Mouse (Mus musculus) 3T3-L1 (cell line): ENCODE measurements at regions not wholly inside any gene's neighbourhood (a gene's known extent, or its start where the extent isn't known, plus 50 kb on each side); places are given as distances from the start of the nearest gene placed in this dataset.

Source experiments
- DNase-seq: peaks from one replicate; pipeline ENCODE4 v3.0.0-alpha.2; 2015; ENCODE audit warnings: low read depth, low spot score

DNA sequence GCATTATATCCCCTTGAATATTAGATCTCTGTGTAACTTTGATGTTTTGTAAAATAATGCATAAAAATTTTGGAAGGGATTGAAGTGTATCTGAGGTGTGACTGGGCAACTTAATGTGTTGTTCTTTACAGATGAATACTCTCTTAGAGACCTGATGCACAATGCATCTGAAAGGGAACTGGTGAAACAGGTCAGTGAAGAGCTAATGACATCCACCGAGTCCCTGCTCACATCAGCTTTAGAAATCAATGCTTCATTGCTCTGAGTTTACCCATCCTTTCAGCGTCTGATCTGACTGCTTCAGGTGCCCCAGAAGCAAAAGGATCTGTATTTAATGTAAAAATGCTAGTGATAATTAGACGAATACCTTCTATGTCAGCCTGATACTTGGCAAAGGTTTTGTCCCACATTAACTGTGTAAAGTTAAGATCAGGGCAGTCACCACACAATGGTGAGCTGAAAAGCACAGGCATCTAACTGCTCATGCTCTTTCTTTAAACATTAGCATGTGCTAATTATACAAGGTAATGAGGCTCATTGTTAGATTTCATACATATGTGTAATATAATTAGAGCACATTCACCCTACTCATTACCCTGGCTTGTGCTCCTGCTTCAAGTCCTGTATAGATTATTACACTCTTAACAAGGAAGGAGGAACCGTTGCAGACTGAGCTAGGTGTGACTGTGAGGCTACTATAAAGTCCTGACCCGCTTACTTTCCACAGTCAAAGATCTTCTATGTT lies 204.6 kb upstream of the Tlr4 start:
- DNase-seq, result no peak

DNA sequence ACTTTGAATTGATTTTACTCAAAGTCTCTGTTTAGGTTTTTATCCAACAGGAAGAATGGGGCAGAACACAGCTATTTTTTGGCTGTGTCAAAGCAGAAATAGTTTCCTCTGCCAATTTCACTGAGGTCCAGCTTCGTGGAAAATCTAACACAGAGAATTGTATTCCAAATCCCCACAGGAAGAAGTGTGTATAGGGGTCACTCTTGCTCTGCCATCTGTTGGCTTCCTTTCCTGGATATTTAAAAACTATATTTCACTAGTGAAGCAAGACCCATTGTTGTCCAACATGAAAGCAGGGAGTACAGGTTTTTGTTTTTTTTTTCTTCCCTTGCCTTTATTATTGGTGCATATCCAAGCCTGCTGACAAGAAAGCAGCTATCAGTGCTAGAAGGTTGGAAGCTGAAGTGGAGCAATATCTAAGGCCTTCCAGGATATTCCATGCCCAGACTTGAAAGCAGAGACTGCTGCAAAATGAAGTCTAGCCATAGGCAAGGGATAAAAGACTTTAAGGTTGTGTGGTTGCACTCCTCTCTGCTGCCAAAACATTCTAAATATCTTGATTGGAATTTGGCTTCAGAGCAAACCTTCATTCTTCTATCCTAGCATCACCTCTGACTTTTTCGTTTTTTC lies 208.5 kb upstream of the Tlr4 start:
- no peak for DNase-seq

DNA sequence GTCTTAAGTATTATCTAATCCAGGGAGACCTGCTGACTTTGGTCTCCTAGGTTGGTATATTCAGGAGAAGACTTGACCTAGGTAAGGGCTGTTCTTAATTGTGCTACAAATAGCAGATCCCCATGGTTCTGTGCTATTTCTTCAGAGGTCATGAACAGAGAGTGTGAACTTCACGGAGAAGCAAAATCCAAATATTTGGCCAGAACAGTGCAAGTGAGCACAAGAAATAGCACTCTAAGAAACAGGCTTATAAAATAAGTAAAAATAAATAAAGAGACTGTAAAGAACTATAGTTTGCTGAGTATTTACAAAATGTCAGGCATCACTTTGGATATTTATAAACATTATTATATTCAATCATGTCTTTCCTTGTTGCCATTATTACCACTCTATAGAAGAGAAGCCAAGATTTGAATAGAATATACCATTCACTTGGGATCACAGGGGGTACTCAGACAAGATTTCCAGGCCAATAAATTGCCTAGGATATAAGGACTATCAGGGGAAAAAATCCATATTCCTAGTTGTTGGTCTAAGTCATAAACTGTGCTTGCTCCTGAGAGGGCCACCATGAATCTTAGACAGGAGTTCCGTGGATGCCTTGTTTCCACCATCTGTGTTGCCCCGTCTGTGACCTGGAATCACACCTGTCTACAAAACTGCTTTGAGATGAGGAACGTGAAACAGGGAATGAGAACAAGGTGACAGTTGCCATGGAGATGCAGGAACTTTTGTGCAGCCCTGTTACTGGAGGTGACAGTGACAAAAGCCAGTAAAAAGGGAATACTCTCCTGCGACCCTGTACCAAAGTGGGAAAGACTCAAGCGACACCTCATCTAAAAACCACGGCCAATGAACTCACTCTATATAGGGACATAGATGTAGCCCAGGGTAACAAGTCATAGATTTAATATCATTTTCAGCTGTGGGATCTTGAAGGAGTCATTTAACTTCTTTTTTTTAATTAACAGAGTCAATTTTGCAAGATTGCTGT lies 209.3 kb upstream of the Tlr4 start:
- no peak for DNase-seq

DNA sequence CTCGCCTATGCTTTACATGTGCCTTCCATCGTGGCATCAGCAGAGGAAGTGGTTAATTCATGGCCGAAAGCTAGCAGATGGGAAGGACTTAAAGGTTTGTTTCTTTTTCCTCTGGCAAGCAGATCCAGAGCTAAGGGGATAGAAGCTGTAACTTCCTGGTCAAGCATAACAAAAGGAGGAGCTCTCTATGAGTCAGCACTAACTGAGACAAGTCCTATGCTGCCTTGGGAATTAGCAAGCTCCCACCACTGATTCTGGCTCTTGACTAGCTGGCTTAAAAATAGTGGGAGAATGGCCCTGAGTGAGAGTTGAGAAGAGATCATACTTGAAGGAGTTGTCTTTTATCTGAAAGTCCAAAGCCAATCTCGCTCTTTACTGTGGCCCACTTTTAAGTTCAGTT lies 210.3 kb upstream of the Tlr4 start:
- no peak for DNase-seq

DNA sequence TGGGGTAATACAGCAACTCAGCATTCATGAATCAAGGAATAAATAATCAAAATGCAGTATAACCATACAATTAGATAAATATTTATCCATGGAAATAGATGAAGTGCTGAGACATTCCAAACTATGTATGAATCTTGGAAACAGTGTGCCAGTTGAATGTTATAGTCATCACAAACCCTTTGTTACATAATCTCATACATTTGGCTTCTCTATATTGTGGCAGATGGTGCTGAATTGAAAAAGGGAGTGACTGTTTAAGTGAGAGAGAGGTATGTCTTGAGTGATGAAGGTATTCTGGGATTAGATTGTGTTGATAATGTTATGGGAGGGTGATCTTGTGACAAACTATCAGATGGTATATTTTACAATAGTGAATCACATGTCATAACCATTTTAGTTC lies 200.4 kb upstream of the Astn2 start:
- DNase-seq, result no peak

DNA sequence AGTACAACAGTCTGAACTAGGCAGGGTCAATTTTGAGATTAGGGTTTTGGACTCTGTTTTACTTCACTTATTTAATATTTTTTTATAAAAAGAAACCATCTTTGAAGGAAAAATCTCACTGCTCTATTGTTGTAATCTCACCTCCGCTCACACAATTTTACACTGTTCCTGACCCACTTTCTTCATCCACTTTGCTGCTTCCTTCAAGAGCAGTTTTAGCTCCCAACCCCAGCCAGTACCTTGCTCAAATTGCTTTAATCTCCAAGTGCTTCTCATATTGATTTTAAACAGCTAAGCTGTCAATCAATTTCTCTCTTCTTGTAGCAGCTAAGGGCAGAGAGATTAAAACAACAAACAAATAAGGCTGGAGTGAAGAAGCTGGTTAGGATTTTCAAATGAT lies 194.3 kb upstream of the Astn2 start:
- no peak for DNase-seq

DNA sequence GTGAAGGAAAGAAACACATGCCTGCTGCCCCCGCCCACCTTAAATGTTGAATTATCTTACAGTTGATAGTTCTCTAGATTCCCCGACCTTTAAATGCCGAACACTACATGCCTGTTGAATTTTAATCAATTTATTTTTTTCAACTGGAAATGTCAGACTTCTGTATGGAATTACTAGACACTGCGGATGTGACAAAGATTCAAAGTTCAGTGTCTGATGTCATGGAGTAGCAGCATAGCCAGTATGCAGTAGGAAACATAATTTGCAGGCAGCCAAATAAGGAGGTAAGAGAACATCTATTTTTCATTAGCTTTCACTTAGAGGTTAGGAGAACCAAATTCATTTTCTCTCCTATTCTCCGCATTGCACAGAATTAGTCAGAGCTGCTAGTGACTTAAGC lies 182.2 kb upstream of the Astn2 start:
- DNase-seq, result no peak

DNA sequence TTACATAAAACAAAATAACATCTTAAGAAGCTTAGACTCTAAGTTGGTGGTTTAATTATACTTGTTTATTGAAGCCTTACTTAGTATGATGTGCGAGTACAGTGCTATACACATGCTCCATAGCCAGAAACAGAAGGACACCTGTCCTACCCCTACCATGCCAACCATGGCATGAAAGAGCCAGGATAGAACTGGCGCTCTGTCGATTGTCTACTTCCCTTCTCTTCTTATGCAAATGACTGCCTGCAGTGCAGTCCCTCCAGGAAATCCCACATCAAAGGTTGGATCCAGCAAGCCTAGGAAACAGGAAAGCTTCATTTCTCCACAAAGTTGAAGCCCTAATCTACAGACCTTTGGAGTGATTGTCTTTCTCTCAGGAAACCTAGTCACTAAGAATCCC lies 181.8 kb upstream of the Astn2 start:
- no peak for DNase-seq

DNA sequence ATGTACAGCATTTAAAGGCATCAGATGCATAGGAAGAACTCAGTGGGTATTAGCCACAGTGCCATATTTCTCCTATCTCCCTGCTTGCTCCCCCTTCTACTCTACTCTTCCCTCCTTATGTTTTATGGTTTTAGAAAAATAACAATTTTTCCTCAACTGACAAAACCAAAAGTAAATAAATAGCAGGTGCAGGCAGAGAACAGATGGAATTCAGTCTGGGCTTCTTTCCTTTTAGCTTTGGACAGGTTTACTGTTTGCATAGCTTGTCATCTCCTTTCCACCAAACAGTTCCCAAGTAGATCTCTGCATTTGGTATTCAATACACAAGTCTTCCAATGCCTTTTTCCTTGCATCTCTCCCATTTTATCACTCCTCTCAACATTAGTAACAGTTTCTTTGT lies 152.5 kb upstream of the Astn2 start:
- no peak for DNase-seq

DNA sequence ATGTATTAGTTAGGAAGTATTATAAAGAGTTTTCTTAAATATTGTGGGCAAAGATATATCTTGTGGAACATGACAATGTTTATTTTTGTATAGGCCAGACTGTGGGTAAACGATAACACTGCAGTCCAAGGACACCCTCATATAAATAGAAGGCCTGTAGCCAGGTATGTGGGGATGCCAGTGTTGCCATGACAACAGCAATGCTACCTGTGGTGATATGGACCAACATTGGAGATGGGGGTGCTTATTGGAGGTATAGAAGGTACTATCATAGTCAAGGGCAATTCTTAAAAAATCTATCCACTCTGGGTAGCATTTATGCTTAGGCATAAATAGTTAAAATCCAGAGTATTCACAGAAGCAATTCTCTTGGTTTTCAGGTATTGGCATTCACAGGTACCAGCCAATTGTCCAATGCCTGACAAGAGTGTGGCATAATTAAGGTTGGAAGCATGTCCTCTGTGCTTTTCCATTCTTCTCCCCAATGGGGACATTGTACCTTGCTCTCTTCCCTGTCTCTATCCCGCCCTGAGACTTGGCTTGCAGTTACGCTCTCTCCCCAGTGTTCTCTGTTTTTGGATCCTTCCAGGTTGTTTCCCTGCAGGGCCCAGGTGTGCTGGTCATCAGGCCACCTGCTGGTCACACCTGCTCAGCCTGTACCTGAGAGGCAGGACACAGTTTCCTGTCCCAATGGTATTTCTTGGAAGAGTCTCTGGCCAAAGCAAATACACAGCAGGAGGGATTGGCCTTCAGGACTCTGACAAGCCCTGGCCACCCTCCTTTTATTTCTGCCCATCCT lies 146.1 kb upstream of the Astn2 start:
- DNase-seq, result no peak

DNA sequence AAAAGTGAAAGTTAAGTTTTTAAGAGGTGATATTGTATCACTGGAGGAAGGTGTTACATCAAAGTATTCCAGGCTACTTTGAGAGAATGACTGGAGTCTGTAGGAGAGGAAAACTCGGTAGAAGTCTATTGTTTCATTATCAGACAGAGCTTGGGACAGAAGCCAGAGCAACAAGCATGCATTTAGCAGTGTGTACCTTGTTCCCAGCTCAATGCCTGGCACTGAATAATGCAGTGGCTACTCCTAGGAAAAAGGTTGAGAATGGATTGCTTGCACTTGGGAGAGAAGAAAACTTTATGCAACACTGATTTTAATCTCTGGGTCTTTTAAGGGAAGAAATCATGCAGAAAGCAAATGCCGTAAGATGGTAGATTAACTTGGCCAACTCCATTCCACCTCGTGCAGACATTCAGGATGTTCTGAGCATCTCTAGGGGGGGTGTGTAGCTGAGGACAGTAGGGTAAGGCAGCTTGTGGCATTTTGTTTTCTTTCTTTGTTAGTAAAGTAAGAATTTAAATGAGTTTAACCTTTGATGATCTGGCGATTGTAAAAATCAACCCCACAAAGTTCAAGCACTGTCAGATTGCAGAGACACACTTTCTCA lies 138.5 kb upstream of the Astn2 start:
- no peak for DNase-seq

DNA sequence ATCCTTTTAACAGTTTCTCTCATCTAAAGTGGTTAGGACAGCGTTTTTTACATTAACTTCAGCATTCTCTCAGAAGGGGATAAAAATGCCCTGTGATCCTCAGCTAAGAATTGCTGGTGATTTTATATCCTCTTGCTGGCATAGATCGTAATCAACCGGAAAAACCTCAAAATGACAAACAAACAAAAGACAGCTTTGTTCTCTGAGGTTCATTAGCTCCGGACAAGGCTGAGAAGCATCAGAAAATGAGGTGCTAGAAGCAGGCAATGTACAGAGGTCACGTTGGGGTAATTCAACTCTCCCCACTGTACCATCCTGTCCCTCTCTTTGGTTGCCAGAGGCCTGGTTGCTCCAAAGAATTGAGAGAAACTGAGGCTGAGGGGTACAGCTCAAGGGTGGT lies 120.0 kb upstream of the Astn2 start:
- DNase-seq, result no peak

DNA sequence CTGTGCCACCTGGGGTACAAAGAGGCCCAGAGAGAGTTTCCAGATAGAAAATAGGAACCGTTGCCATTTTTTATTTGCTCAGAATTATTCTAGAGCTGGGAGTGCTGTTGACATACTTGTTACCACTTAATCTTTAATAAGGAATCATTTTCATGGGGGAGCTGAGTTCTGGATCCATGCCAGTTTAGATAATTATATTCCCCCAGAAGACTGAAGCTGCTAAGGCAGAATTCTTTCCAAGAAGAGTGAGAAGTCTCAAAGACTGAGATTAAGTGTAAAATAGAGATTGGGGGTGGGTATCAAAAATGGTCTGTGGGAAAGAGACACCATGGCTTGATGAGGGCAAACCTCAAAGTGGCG lies 119.5 kb upstream of the Astn2 start:
- no peak for DNase-seq

DNA sequence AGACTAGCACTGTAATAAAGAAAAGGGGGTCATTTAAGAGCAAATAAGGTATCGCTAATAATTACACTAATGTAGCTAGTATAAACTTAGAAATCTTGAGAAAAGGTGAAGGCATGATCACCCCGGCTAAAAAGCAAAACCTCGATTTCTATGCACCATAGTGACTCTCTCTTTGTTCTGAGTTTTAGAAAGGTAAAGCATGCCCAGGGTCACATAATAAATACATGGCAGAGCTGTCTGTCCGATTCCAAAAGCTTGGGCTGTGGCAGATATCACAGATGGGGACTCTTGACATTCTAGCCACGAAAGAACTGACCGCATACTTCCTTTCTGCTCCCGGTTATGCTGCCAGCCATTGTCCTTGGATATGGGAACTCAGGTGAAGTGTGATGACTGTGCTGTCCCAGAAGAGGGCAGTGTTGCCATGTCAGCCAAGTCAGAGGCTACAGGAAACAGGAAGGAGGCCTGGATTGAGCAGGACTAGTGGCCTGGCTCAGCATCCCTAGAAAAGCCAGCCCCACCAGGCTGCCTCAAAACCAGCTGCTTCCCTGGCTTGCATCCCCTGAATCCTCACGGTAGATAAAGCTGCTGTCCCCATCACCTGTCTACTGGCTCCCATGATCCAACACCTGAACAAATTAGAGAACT lies 119.0 kb upstream of the Astn2 start:
- DNase-seq, result peak; percentile 40

DNA sequence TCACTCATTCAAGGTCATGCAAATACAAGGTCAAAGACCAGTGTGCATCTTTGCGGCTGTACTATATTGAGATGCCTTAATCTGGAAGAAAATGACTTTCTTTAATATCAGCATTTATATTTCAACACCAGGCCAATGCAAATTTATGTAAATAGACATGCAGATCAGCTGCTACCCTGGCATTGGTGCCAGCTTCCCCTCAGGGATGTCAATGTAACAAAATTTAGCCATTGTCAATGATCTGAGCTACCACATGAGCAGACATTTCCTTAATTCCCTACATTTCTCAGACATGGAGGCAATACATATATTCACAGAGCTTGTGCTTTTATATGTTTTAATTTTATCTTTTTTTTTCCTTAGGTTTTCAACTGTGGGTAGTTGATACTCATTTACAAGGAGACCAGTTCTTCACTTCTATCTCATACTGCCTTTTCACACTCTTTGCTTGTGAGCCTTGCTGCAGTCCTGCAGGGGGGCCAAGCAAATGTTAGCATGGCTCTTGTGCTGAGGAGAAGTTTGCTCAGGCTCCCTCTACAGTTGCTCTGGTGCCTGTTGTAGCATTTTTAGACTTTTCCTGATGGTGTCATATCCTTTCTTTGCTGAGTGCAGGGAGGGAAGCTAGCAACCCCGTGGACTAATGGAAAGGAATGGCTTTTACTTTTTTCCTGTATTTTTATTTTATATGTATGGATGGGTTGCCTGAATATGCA lies 117.8 kb upstream of the Astn2 start:
- DNase-seq, result no peak

DNA sequence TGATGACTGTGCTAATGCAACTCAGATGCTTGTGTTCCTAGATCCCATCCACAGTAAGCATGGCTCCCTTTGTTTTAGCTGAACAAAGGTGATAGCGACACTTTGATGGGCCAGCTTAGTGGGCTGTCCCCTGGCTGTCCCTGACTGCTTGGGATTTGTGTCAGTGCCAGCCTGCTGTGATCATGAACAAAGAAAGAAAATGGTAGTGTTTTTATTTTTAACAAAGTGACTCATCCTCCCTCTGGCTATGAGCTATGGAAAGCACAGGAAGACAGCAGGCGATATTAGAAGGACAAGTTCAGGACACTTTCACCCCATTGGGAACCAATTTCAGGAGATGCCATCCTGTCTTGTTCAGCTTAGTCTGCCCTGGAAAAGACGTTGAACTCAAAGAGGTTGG lies 116.4 kb upstream of the Astn2 start:
- no peak for DNase-seq

DNA sequence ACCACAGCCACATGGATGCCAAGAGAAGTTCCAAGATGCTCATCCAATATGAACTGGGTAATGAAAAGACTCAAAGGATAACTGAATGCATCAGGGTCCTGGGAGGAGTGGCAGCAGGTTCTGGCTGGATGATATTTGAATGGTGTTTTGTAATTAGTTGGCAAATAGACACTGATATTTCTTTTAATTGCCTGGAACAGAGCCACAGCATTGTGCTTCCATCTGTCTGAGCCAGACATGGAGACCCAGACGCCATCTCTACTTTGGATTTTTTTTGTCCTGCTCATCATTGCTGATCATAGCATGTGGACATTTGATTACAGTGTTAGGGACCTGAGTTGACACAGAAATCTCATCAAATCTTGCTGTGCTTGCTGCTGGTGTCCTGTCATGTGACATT lies 111.4 kb upstream of the Astn2 start:
- no peak for DNase-seq

DNA sequence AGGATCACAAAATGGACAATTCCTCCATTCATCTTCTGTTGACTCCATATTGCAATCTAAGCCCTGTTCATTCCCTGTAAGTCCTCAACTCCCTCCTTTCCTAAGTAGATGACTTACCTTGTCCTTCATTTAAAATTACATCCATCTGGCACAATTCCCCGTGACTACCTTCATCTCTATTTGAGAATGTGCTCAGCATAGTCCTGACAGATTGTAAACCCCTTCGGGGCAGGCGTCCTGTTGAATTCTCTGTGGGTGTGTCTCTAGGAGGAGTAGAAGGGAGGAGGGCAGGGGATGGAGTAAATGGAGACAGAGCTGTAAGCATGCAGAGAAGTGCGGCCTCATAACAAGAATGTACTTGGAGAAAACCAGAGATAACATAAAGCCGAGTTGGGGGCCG lies 79.1 kb upstream of the Astn2 start:
- no peak for DNase-seq

DNA sequence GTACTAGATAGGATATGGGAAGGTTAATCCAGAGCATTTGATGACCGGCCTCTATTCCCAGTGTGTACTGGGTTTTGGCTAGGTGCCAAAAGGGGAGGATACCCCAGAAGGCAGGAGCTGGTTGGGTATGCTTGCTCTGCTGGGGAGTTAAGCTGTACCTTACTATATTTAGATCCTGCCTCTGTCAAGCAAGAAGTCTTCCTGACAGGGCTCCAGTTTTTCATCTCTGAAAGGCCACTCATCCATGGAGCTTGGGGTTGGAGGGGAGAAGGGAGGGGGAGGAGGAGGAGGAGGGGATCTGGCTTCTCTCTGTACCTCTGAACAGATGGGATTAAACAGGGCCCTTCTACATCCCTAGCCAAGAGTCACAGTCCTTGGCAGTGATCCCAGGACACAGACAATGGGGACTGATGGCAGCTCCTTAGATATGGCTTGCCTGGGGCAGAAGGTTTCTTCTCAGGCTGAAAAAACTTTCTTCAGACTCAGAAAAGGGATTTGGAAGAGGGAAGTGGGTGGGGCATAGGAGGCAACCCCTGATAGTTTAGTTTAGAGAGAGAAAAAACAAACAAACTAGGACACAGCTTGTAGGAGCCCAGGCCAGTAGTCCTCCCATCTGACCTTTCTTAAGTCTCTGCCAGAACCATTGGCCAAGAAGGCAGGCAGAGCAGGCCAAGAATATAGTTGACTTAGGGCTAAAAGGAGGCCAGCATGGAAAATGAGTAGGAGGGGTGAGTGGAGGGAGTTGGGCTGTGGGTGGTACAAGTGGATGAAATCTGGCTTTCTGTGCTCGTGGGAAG lies 78.3 kb upstream of the Astn2 start:
- DNase-seq, result no peak
